Mouse (Mus musculus) splenic B cell, adult 2 months (primary cell): ENCODE data around the gene Zfp825.
"Not testable (repeated sequence)": the region's sequence is repeated elsewhere in the genome, so short reads cannot be mapped to it uniquely, and the experiment has no call there.

Experiments used
- DNase-seq: peaks from one replicate; pipeline ENCODE4 v3.0.0-alpha.2; 2011; ENCODE audit warnings: low read depth, low spot score
- H3K27me3 ChIP-seq: 2 replicates; pipeline ENCODE4 v1.6.1; 2012; ENCODE audit warnings: mild to moderate bottlenecking, low read length, moderate library complexity, mixed read lengths; ENCODE audit not compliant: control insufficient read depth, poor library complexity, insufficient read depth, severe bottlenecking
- H3K36me3 ChIP-seq: 2 replicates; pipeline ENCODE4 v1.6.1; 2012; ENCODE audit warnings: mild to moderate bottlenecking, low read length, moderate library complexity, mixed read lengths; ENCODE audit not compliant: control insufficient read depth, poor library complexity, insufficient read depth, severe bottlenecking

Zfp825 gene

GRCm38 (mm10) chr13:74462699-74463385 lies 30.9 kb downstream of the Zfp825 start:
- no peaks in the 10 kb centered on the region for H3K27me3 ChIP-seq
- peak; percentile 74 for DNase-seq
- H3K36me3 ChIP-seq, result no peaks in the 10 kb centered on the region

- not testable (repeated sequence) for DNase-seq, H3K27me3 ChIP-seq, H3K36me3 ChIP-seq
Measured at GRCm38 (mm10) chr13:74462318-74462698, 31.5 kb downstream of the Zfp825 start.

GRCm38 (mm10) chr13:74439895-74440294 lies 53.9 kb downstream of the Zfp825 start:
- DNase-seq, result no peak

More at GRCm38 (mm10) chr13:74439895-74440294, 53.9 kb downstream of the Zfp825 start:
- no peaks in the 10 kb centered on the region for H3K27me3 ChIP-seq
- H3K36me3 ChIP-seq, result no peaks in the 10 kb centered on the region
